Mouse (Mus musculus) liver, postnatal 0 days (tissue): Measurements from ENCODE around the gene Cog5. TPM values are rescaled to one million over a fixed set of nuclear protein-coding genes. Genes with fewer than 3 reads are reported as not detected.

Source experiments
- ATAC-seq: fragments of 200-750 bp; cut with Nextera tagmentation; 2 replicates; pipeline ENCODE4 v1.8.0; 2017; ENCODE audit warnings: mild to moderate bottlenecking, moderate library complexity
- DNase-seq: peaks from one replicate; pipeline ENCODE4 v3.0.0-alpha.2; 2016
- H3K27ac ChIP-seq: fragments of 300-500 bp; sonication (generic); 2 replicates; pipeline ENCODE4 v1.5.1; 2014; ENCODE audit warnings: antibody characterized with exemption, moderate library complexity, mild to moderate bottlenecking, low read depth
- H3K27me3 ChIP-seq: fragments of 300-500 bp; sonication (generic); 2 replicates; pipeline ENCODE4 v1.6.1; 2014; ENCODE audit warnings: low read length, control low read depth, mixed read lengths; ENCODE audit not compliant: insufficient read depth
- H3K36me3 ChIP-seq: fragments of 300-500 bp; sonication (generic); replicated peaks from 2 replicates; pipeline ENCODE4 v1.6.1; 2014; ENCODE audit warnings: mild to moderate bottlenecking, control low read depth, low read length, moderate library complexity, mixed read lengths; ENCODE audit not compliant: insufficient read depth
- H3K4me1 ChIP-seq: fragments of 300-500 bp; sonication (generic); 2 replicates; pipeline ENCODE4 v1.6.1; 2014; ENCODE audit warnings: antibody characterized with exemption, mild to moderate bottlenecking, control low read depth; ENCODE audit not compliant: insufficient read depth
- H3K4me2 ChIP-seq: fragments of 300-500 bp; sonication (generic); 2 replicates; pipeline ENCODE4 v1.6.1; 2014; ENCODE audit warnings: low read depth, mild to moderate bottlenecking, low read length, moderate library complexity, mixed read lengths
- H3K4me3 ChIP-seq: fragments of 300-500 bp; sonication (generic); 2 replicates; pipeline ENCODE4 v1.5.1; 2014; ENCODE audit warnings: low read depth, low read length
- H3K9ac ChIP-seq: fragments of 300-500 bp; sonication (generic); replicated peaks from 2 replicates; pipeline ENCODE4 v1.6.1; 2014; ENCODE audit warnings: mild to moderate bottlenecking, moderate library complexity
- H3K9me3 ChIP-seq: fragments of 300-500 bp; sonication (generic); 2 replicates; pipeline ENCODE4 v1.6.1; 2016; ENCODE audit warnings: mild to moderate bottlenecking, control low read depth, low read length, mixed read lengths
- CTCF ChIP-seq: sonication (generic); IDR thresholded peaks from 2 replicates; pipeline ENCODE4 v1.5.1; 2016; ENCODE audit warnings: antibody characterized with exemption, low read depth
- EP300 ChIP-seq: IDR thresholded peaks from 2 replicates; pipeline ENCODE4 v1.6.1; 2016; ENCODE audit warnings: antibody characterized with exemption, low read depth, mild to moderate bottlenecking
- WGBS: fragments of 180-500 bp; shearing (Covaris S2); extraction: QIAGEN DNeasy Blood & Tissue Kit; methylation state at CpG from one replicate; pipeline ENCODE4 v1.1.7; 2014; ENCODE audit not compliant: insufficient replicate concordance; 5-methylcytosine and 5-hydroxymethylcytosine counted together
- polyA plus RNA-seq: library from polyadenylated mRNA; unstranded; fragments of >200 nt; fragmentation: Nextera tagmentation; extraction: Ambion mirVana; gene quantifications from 2 replicates; pipeline ENCODE4 v1.2.1, GENCODE M21; 2015

Gene Cog5
- polyA plus RNA-seq, 1 experiment from 2014 or later: 6.4 TPM

DNA sequence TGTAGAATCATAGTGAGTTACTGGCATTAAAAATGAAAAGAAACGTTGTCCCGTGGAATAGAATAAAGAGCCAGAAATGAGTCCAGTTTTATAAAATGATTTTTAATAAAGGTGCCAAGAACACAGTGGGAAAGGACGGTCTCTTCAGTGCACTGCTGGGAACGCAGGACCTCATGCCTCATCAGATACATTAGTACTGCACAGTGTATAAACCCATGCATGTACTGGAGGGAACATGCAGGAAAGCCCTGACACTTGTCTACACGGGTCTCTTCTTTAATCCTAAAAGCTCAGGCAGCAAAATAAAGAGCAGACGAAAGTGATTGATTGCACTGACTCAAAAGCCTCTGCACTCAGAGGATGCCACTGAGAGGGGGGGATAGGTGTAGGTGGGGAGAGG, 236.0 kb downstream of the Cog5 start:
- Histone ChIP-seq H3K9ac (no peak overlapping the region), H3K36me3 (peaks cover 8% of the 10 kb centered on the region; the same call in 1 of the 2 replicates), H3K9me3 (no peaks in the 10 kb centered on the region), H3K4me1 (no peaks in the 10 kb centered on the region), H3K4me3 (no peak overlapping the region), H3K27me3 (no peaks in the 10 kb centered on the region), H3K27ac (no peak overlapping the region), H3K4me2 (no peak overlapping the region)
- DNase-seq (no peak), ATAC-seq (no peak)
- TF ChIP-seq CTCF: no peak
- no peak for TF ChIP-seq EP300
- 78% methylated on average over 6 of the region's 6 CpGs for WGBS

DNA sequence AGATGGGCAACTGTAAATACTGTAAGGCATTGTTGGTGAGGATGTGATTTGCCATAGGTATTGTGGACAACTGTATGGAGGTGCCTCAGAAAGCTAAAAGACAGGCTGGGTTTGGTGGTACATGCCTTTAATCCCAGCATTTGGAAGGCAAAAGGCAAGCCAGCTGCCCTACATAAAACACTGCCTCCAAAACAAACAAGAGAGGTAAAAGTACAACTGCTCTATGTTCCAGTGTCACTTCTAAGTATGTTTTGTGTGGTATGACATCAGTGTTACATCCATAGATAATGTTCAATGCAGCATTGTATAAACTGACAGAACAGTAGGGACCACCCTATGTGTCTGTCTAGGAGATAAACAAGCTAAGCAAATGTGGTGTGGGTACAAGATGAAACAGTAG, 237.4 kb downstream of the Cog5 start:
- H3K4me1 ChIP-seq: no peaks in the 10 kb centered on the region
- no peak overlapping the region for H3K27ac ChIP-seq
- H3K9me3 ChIP-seq: no peaks in the 10 kb centered on the region
- no peak overlapping the region for H3K4me2 ChIP-seq
- peaks cover 2% of the 10 kb centered on the region; the same call in 1 of the 2 replicates for H3K36me3 ChIP-seq
- no peak overlapping the region for H3K9ac ChIP-seq
- ATAC-seq (peak; percentile 55; the same call in 1 of the 2 replicates), DNase-seq (no peak)
- no peaks in the 10 kb centered on the region for H3K27me3 ChIP-seq
- no peak overlapping the region for H3K4me3 ChIP-seq
- TF ChIP-seq EP300: no peak
- TF ChIP-seq CTCF: no peak

DNA sequence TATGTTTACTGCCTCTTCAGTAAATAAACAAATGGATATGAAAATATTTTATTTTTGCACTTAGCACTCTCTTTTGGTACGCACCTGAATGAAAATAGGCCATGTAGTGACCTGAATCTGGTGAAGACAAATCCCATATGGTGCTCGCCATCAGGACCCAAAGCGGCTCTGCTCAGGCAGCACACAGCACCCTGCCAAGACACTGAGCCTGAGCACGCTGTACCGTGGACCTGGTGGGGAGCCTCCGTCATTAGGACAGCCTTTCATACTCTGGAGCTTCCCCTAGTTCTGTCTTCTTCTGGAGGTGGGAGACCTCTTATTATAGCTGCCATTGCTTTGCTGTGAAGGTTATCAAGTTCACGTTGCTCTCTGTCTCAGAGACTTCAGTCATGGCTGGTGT, 238.1 kb downstream of the Cog5 start:
- Histone ChIP-seq H3K4me1 (no peaks in the 10 kb centered on the region), H3K9me3 (no peaks in the 10 kb centered on the region), H3K4me2 (no peak overlapping the region), H3K27ac (no peak overlapping the region), H3K4me3 (no peak overlapping the region), H3K9ac (no peak overlapping the region), H3K36me3 (0 out of 2 replicates have a peak, but pooled peaks cover 2% of the 10 kb centered on the region), H3K27me3 (no peaks in the 10 kb centered on the region)
- WGBS: 83% methylated on average over 7 of the region's 7 CpGs
- ATAC-seq (no peak), DNase-seq (no peak)
- TF ChIP-seq EP300: no peak
- no peak for TF ChIP-seq CTCF

DNA sequence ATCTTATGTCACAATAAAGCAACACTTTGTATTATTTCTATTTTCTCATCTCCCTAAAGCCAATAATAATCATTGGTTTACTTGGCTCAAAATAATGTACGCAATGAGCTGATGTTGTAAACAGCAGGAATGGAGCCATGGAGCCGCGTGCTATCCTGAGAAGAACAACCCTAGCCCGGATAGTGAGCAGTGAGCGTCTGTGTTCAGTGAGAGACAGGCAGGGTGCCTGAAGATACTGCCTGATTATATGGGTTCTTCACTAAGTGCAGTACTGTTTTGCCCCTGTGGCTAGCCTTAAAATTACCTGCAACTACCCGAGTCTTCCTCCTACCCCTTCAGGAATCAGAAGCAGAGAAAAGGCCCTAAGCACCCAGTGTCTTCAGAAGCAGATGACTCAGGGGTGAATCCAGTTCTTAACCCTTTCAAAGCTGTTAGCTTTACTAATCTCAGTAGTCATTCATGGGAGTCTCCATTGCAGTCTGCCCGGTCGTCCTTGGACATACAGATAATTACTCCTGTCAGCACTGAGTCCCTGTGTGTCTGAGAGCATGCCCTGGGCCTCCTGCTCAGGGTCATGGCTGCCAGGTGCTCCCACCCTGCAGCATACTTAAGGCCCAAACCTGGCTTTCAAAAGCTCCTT, 240.5 kb downstream of the Cog5 start:
- Histone ChIP-seq H3K27me3 (no peaks in the 10 kb centered on the region), H3K27ac (no peak overlapping the region), H3K4me1 (no peaks in the 10 kb centered on the region), H3K36me3 (peaks cover 2% of the 10 kb centered on the region; the same call in 1 of the 2 replicates), H3K9me3 (no peaks in the 10 kb centered on the region), H3K4me3 (no peak overlapping the region), H3K4me2 (no peak overlapping the region), H3K9ac (no peak overlapping the region)
- ATAC-seq (no peak), DNase-seq (no peak)
- TF ChIP-seq EP300: no peak
- TF ChIP-seq CTCF: no peak
- 69% methylated on average over 8 of the region's 8 CpGs for WGBS

DNA sequence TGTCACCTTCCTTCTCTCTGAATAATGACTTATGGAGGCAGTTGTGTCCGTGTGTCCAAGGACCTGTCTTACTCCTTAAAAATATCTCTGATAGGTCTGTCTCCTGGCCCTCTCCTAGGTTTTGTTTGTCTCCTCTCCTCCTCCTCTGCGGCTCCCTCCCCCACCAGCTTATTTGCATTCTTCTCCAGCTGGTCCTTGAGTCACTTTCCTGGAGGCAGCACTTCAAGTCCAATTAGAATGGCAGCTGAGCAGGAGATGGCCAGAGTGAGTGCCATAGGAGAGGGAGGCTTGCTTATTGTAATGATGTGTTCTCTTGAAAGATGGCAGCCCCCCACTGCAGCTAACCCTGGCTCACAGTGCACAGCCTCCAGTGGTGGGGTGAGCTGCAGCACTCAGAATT, 241.2 kb downstream of the Cog5 start:
- Histone ChIP-seq H3K4me3 (no peak overlapping the region), H3K9me3 (no peaks in the 10 kb centered on the region), H3K4me2 (no peak overlapping the region), H3K9ac (no peak overlapping the region), H3K36me3 (peaks cover 2% of the 10 kb centered on the region; the same call in 1 of the 2 replicates), H3K4me1 (no peaks in the 10 kb centered on the region), H3K27me3 (no peaks in the 10 kb centered on the region), H3K27ac (no peak overlapping the region)
- DNase-seq (no peak), ATAC-seq (no peak)
- 60% methylated on average over 2 of the region's 2 CpGs for WGBS
- TF ChIP-seq CTCF (no peak), EP300 (no peak)

DNA sequence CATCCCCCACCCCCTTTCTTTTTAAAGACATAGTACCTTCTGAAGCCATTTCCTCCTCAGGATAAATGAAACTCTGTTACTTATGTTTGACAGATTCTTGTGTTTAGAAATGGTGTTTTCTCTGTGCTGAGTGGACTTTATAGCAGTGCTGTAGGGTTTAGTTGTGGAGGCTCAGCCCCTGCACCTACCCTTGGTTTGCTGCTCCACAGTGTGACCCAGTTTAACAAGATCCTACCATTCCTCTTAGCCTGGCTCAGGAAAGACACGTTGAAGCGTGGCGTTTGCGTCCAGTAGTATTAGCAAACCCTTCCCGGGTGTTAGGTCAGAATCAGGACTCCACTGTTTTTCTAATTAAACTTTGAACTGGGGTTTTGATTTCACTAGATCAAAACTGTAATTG, 241.6 kb downstream of the Cog5 start:
- H3K4me2 ChIP-seq: no peak overlapping the region
- H3K27me3 ChIP-seq: no peaks in the 10 kb centered on the region
- H3K27ac ChIP-seq: no peak overlapping the region
- 76% methylated on average over 5 of the region's 5 CpGs for WGBS
- H3K9me3 ChIP-seq: no peaks in the 10 kb centered on the region
- H3K9ac ChIP-seq: no peak overlapping the region
- H3K4me1 ChIP-seq: no peaks in the 10 kb centered on the region
- H3K36me3 ChIP-seq: peaks cover 2% of the 10 kb centered on the region; the same call in 1 of the 2 replicates
- TF ChIP-seq EP300: no peak
- TF ChIP-seq CTCF: no peak
- H3K4me3 ChIP-seq: no peak overlapping the region
- DNase-seq: no peak
- ATAC-seq: no peak
